Mouse (Mus musculus) adrenal gland, postnatal 25 days (tissue): ENCODE measurements at regions not wholly inside any gene's neighbourhood (a gene's known extent, or its start where the extent isn't known, plus 50 kb on each side); places are given as distances from the start of the nearest gene placed in this dataset.
"Not testable (repeated sequence)": the region's sequence is repeated elsewhere in the genome, so short reads cannot be mapped to it uniquely, and the experiment has no call there.

Experiments used
- DNase-seq: peaks from one replicate; pipeline ENCODE4 v3.0.0; 2021; ENCODE audit warnings: mixed read lengths

DNA sequence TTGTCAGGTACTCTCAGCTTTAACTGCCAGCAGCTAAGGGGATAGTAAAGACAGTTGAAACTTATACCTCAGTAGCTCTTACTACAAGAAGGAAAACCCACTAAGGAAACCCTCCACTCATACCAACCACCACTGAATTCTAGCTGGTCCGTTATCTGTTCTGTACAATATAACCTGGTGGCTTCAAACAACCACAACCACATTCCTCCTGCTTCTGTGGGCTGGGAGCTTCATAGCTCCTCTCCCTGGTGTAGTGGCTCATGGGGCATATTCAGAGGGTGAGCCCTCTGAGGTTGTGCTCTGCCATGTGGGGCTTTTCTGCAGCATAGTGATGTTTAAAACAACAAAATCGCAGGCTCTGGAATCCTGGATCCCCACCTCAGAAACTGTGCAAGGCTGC lies 110.0 kb upstream of the Arid1b start:
- no peak for DNase-seq

DNA sequence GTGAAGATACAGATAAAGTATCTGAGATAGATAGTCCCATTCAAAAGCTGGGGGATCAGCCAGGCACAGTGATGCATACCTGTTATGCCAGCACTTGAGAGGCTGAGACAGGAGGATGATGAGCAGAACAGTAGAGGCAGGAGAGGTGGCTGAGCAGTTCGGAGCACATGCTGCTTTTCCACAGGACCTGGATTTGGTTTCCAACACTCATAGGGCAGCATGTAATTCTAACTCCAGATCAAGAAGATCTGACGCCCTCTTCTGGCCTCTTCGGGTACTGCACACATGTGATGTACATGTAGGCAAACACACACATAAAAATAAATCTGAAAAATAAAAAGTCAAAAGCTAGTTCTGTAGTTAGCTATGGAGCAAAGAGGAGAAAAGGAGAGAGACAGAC lies 109.4 kb upstream of the Arid1b start:
- no peak for DNase-seq

DNA sequence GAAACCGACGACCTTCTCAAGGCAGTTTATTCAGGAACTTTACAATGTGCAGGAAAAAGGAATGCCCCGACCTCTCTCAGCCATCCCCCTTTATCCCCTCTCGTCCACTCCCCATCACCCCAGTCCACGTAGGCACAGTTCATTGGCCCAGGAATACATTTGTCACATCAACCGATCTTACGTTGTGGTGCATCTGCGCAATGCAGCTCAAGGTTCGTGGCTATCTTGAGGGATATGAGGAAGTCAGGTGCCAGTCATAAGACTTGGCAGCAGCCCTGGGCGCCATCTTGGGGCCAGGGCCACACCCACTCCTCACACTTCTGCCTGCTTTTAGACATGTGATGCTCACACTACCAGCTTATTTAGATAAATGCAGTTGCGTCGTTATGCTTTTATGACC lies 106.8 kb upstream of the Arid1b start:
- not testable (repeated sequence) for DNase-seq

DNA sequence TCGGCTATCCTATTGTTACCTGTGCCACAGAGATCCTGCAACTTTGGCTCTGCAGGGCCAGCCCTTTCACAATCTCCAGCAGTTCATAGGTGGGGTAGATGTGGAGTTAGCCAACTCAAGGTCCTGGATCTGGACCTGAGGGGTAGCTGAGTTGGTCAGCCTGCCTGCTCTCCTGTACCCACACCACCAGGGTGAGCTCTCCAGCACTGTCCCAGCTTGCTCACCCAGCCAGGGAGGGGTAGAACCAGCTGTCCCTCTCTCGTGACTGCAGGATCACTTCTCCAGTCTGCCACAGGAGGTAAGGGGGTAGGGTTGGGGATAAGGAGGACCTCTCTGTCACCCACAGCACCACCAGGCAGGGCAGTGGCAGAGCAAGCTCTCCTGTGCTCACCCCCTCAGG lies 104.6 kb upstream of the Arid1b start:
- DNase-seq, result no peak

DNA sequence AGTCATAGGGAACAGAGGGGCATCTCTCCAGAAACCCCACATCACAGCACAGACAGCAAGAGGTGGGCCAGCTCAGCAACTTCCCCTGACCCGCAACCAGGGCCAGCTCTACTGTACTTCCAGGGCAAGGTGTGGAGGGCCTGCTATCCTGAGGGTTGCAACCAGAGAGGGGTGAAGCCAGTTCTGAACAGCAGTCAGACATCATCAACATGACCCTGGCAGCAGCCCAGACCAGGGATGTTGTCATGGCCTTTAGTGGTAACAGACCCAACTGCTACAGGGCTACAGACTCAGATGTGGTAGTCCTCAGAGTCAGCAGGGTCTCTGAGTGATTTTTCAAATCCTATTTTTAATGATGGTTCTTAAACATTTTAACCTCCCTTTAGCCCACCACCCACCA lies 104.0 kb upstream of the Arid1b start:
- no peak for DNase-seq

DNA sequence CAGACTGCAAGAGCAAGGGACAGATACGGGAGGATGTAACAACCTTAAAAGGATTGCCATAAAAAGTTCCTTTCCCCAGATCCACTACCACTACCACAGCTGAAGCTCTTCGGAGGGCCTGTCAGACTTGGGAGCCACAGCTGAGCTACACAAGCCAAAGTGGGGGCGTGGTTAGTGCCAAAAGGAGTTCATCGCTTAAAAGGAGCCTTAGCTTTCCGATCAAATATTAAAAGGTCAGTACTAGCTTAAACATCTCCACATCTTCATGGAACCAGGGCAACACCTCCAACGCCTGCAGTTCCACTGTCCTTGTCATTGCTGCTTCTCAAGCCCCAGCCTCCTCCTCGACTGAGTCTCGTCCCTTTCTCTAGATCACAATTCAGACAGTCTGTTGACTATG lies 102.6 kb upstream of the Arid1b start:
- no peak for DNase-seq

DNA sequence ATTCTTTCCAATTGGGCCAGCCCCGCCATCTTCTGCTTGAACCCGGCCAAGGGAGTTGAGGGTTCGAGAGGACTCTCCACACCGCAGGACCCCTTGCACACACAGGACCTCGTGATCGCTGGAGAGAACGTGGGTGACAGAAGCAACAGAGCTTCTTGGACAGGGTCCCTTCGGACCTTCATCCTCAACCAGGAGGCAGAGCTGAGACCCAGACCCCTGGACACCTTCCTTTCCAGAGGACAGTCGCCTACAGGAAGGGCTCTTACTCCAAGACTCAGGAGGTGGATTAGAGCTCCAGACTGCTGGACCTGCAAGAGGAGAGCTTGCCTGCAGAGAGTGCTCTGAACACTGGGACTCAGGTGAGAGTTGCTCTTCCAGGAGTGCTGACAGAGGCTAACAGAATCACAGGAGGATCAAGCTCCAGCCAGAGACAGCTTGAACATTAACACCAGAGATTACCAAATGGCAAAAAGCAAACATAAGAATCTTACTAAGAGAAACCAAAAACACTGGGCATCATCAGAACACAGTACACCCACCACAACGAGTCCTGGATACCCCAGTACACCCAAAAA lies 99.3 kb upstream of the Arid1b start:
- not testable (repeated sequence) for DNase-seq

DNA sequence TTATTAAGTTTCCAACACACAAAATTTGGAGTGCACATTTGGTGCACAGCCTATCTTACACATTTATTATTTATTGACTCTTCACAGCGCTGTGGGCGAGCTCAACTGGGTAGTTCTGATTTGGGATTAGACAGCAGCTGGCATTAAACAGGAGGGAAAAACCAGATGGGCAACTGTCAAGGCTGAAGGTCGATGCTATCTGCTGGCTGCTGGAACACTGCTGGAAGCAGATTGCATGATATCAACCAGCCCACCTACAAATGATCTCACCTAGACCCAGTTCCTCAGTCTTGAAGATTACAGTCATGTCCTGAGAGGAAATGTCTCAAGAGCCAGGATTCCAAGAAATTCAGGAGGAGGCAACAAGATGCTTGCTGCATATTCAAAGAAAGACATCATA lies 91.0 kb upstream of the Arid1b start:
- no peak for DNase-seq

DNA sequence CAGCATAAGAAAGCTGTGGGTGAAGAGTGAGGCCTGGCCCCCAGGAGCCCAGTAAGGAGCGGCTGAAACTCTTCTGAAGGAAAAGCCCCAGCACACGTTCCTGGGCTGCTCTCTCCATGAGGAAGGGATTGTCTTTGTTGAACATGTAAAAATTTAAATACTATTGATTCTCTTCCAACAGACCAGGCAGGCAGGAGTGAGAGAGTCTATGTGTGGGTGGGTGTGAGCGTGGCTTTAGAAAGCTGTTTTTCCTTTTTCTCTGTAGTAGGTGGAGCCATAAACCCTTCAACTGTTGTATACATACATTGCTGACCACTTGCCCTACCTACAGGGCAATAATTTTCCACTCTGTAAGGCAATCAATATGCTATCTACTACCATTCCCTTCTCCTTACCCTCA lies 87.6 kb upstream of the Arid1b start:
- no peak for DNase-seq

DNA sequence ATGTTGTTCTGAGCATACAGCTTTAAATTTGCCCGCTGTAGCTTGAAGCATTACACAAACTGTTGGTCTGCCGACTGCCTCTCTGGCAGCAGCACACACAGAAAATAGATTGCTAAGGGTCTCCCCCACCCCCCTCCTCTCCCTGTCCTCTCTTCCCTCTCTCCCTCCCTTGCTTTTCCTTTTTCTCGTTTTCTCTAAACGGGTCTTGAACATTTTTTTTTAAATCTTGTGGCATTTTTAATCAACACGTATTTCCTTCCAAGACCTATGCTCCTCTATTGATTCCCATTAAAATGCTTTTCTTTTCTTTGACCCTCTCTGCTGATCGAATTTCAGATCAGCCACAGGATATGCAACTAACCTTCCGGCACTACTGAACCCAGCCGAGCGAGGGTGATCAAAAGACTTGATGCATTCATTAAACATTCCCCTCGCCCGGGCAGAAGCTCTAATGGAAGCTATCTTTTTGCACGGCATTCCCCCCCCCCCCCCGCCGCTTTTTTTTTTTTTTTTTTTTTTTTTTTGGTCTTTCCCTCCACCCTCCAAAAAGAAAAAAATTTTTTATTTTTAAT lies 86.9 kb upstream of the Arid1b start:
- peak; percentile 32 for DNase-seq

DNA sequence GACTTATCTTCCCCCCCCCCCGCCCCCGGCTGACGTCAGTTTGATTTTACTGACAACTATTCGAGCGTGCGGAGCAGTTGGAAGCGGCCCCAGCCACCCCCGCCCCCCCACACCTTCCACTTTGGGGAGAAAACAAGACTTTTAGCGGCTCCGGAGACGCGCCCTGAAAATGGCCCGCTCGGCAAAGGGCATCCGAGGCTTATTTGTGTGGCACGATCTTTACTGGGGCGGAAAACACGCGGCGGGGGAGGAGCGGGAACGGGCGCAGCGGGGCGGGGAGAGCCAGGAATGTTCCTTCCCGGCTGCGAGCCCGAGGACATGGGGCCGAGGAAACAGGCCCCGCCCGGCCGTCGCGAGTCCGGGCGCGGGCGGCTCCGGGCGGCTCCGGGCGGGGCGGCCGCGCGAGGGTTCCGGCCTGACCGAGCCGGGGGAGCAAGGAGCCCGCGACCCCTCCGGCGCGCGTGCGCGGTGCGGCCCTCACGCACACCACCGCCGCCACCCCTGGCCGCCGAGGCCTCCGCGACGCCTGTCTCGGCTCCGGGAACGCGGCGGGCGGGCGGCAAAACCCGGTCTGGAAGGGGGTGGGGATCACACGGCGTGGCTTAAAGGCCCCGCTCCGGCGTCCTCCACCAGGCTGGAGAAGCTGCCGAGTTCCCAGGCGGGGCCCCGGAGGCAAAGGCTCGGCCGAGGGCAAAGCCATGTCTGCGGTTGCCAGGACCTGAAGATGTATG lies 86.1 kb upstream of the Arid1b start:
- DNase-seq, result peak; percentile 93

DNA sequence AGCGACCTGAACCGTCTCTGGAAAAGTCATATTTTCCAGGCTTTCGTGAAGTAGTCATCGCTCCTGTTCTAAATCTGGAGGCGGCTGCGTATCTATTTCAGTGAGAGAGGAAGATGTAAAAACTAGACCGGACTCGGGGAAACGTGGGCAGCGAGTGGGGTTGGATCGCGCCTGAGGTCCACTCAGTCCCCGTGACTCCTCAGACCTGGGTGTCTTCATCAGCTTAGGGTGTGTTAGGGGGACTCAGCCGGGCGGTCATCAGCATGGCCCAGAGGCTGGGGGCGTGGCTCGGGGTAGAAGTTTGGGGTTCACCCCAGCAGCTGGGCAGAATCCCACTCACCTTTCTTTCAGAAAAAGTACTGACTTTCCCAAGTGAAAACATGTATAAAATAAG lies 85.6 kb upstream of the Arid1b start:
- DNase-seq, result peak; percentile 28

DNA sequence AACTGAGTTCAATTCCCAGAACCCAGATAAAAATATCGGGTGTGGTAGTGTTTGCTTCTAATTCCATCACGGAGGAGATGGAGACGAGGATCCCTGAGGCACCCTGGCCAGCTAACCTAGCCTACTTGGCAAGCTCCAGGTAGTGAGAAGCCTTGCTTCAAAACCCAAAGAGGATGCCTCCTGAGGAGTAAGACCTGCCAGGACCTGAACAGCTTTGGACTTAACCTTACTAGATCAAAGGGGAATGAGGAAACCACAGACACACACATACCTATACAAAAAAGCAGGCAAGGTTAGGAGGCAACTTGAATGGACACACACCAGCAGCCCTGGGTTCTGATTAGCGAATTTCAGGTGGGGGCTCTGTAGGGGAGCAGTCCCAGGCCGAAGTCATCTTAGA lies 84.0 kb upstream of the Arid1b start:
- no peak for DNase-seq

DNA sequence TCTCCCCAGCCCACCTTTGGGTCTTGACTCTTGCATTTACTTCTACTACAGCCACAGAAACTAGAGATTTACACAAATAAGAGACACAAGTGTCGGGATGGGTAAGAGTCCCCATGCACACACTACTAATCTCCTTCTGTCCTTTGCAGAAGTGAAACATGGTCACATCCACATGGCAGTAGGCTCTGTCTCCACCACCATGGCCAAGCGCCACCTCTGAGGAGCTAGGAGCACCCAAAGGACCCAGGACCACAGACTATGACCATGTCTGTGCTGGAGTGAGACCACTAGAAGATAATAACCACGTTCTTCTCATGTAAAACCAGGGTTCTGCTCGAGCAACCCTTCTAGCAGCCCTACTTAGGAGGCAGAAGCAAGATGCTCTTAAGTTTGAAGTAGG lies 81.1 kb upstream of the Arid1b start:
- no peak for DNase-seq

DNA sequence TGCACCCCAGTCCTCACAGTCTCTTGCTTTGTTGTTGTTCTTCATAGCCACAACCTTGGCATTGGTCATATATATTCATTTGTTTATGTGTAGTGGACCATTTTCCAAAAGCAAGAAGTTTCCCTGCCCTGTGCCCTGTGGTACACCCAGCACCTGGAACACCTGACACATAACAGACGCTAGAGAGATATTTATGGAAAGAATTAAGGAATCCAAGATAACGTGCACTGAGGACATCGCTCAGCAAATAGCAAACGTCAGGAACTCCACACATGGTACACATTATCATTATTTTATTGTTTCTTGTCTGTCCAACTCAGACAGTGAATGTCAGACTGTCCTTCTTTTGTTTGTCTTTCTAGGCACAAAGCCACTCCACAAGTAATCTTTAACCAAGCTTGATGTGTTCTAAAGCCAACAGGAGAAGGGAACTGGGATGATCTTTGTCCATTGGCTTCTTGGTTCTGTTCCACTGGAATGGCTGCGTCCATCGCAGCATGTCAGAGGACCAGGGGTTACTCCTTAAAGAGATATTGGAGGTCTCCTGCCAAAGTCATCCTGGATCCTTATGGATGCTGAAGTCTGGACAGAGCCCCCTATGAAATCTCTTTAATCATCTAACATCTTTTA lies 74.2 kb upstream of the Arid1b start:
- no peak for DNase-seq

DNA sequence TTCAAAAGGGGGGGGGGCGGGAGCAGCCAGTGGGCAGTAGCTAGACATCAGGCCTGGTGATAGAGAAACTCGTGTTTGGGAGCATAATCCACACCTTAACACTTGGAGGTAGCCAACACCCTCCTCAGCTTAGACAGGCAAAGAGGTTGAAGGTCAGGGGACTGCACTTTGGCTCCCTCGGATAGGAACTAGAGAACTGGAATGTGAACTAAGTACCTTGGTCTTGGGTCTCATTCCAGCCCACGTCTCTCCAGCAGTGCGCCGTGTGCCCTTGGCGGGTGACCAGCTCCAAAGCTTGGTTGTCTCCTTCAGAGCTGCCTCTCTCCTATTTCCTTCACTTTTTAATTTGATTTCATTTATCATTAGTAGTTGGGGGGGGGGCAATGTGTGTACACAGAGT lies 73.0 kb upstream of the Arid1b start:
- no peak for DNase-seq

DNA sequence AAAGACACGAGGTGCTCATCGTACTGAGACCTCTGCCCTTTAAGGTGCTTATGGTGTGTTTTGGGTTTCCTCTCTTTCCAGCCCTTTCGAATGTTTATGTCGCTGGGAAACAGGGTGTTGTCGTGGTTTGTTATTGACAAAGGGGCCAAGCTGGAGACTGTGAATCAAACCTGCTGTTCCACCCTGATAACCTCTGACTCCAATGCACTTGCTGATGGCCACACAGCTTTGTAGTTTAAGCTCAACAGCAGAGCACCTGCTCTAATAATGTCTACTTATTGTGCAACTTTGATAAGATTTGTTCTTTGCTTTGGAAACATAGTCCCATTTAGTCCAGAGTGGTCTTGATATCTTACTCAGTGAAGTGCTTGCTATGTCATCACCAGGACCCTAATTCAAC lies 65.5 kb upstream of the Arid1b start:
- DNase-seq, result no peak

DNA sequence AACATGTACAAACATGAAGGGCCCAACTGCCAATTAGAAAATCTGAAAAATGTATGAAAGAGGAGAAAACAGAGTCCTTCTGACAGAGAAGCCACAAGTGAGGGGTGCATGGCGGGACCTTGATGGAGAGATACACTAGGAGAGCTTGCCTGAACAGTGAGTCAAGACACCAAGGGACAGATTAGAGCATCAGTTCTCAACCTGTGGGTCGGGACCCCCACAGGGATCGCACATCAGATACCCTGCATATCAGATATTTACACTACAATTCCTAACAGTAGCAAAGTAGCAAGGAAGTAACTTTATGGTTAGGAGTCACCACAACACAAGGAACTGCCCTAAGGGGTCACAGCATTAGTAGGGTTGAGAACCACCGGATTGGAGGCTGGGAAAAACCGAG lies 58.9 kb upstream of the Arid1b start:
- DNase-seq, result no peak

DNA sequence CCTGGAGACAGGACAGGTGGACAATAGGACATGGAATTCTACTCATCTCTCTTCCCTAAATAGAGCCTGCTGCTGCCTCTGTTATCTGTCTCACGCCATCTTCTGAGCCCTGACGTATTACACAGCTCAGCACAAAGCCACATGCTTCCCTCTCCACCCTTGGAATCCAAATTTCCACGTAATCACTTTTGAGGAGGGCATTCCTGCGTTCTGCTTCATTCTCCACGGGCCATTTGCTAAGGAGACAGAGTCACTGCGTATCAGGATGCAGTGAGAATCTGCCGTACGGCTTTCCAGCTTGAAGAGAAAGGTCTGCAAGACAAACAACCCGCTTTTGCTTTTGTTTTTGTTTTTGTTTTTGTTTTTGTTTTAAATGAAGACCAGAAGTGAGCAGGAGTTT lies 53.5 kb upstream of the Arid1b start:
- DNase-seq, result no peak

DNA sequence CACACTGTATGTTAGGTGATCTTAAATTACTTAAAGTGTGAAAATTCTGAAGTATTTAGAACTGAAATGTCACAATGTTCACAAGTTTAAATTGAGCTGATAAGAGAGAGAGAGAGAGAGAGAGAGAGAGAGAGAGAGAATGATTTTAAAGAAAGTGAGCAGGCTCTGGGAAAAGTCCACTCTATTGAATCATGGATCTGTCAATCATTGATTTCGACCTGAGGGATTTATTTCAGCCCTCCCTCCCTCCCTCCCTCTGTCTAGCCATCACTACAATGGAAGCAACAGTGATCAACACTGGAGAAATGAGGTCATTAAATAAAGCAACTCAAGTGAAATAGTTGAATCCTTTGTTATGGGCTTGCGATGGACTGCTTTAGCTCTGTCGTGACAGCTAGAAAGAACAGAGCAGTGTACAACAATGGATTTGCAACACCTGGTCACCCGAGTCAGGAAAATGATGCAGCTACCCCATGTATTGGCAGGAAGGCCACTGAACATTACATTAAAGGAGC lies 52.8 kb upstream of the Arid1b start:
- DNase-seq, result no peak

DNA sequence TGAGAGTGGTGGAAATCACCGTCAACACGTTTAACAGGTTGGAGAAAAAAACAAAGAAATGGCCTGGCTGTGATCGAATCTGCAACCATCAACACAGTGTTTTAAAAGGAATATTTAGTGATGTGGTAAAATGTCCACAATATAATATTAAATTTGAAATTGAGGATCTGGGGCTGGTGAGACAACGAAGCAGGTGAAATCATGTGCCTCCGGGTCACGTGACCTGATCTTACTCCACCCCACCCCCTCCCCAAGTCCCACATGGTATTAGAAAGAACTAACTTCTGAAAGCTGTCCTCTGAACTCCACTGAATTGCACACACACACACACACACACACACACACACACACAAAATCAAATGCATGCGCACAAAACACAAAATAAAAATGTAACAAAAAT lies 51.3 kb upstream of the Arid1b start:
- no peak for DNase-seq
